Mouse (Mus musculus) kidney, adult 11 months (tissue): ENCODE results near the gene Abl2.
"Not testable (repeated sequence)": the region's sequence is repeated elsewhere in the genome, so short reads cannot be mapped to it uniquely, and the experiment has no call there.

Experiments used
- DNase-seq: peaks from one replicate; pipeline ENCODE4 v3.0.0; 2022

The Abl2 gene

GRCm38 (mm10) chr1:156558024-156558930 lies at the start of gene Abl2:
Gene Abl2 (plus strand): TSS chr1:156558786.
- DNase-seq, result peak; percentile 88

- DNase-seq, result no peak
Observed at GRCm38 (mm10) chr1:156520136-156520780, 38.3 kb upstream of the Abl2 start.

- DNase-seq, result peak; percentile 75
Observed at GRCm38 (mm10) chr1:156521796-156522517, 36.6 kb upstream of the Abl2 start.

- DNase-seq, result not testable (repeated sequence)
Observed at GRCm38 (mm10) chr1:156523842-156524241, 34.7 kb upstream of the Abl2 start, which contains the start of gene Gm10031. Gene Gm10031 (plus strand): TSS chr1:156524012.

- DNase-seq, result peak; percentile 61
Observed at GRCm38 (mm10) chr1:156532476-156533175, 26.0 kb upstream of the Abl2 start.

GRCm38 (mm10) chr1:156533483-156533882 lies 25.1 kb upstream of the Abl2 start:
- DNase-seq, result no peak

GRCm38 (mm10) chr1:156533911-156534310 lies 24.7 kb upstream of the Abl2 start:
- DNase-seq, result no peak

GRCm38 (mm10) chr1:156537031-156537430 lies 21.6 kb upstream of the Abl2 start:
- DNase-seq, result no peak

GRCm38 (mm10) chr1:156537701-156538100 lies 20.9 kb upstream of the Abl2 start:
- peak; percentile 46 for DNase-seq

GRCm38 (mm10) chr1:156538382-156538781 lies 20.2 kb upstream of the Abl2 start:
- DNase-seq, result no peak

GRCm38 (mm10) chr1:156539787-156540560 lies 18.6 kb upstream of the Abl2 start:
- DNase-seq, result no peak

GRCm38 (mm10) chr1:156543999-156544398 lies 14.6 kb upstream of the Abl2 start:
- no peak for DNase-seq

GRCm38 (mm10) chr1:156558950-156559640 lies 509 bp downstream of the Abl2 start:
- DNase-seq, result peak; percentile 36

GRCm38 (mm10) chr1:156559641-156560020 lies 1.0 kb downstream of the Abl2 start:
- DNase-seq, result no peak

- no peak for DNase-seq
Observed at GRCm38 (mm10) chr1:156560500-156560899, 1.9 kb downstream of the Abl2 start.

- no peak for DNase-seq
Observed at GRCm38 (mm10) chr1:156565328-156565727, 6.7 kb downstream of the Abl2 start.

- DNase-seq, result no peak
Observed at GRCm38 (mm10) chr1:156566132-156566531, 7.5 kb downstream of the Abl2 start.

- no peak for DNase-seq
Observed at GRCm38 (mm10) chr1:156569615-156570014, 11.0 kb downstream of the Abl2 start.

- DNase-seq, result no peak
Observed at GRCm38 (mm10) chr1:156572952-156573351, 14.4 kb downstream of the Abl2 start.

- no peak for DNase-seq
Observed at GRCm38 (mm10) chr1:156581149-156581548, 22.6 kb downstream of the Abl2 start.

- DNase-seq, result no peak
Observed at GRCm38 (mm10) chr1:156584175-156584574, 25.6 kb downstream of the Abl2 start.
